Mouse (Mus musculus) liver, embryonic 14.5 days (tissue): ENCODE measurements around the gene Scml4.

Experiments used
- CTCF ChIP-seq: IDR thresholded peaks from 2 replicates; pipeline ENCODE4 v1.5.1; 2016; ENCODE audit warnings: antibody characterized with exemption, low read depth, control low read depth
- EP300 ChIP-seq: IDR thresholded peaks from 2 replicates; pipeline ENCODE4 v1.6.1; 2016; ENCODE audit warnings: antibody characterized with exemption, low read depth

DNA sequence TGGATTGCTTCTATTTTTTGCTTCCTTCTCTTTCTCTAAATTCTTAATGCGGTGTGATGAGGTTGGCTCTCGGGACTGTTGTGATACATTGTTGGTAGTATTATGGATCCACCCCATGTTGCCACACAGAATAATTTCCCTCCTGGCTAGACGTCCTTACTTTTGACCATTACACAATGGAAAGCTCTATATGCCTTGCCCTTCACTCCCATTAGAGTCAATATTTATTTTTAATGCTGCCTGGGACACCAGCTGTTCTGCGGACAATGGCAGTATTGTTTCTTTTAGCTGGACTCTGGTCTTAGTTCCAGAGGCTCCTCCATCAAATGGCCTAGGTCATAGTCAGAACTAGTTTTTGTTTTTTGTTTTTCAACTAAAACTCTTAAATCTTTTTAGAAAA, 32.1 kb downstream of the Scml4 start:
- TF ChIP-seq EP300 (no peak), CTCF (no peak)
